Mouse (Mus musculus) MEL-GATA-1-ER (cell line): Measurements from ENCODE around the gene Snap23.
A peak's percentile ranks its signal among the peaks of the same experiment; 100 is the strongest.

Source experiments
- DNase-seq: peaks from one replicate; pipeline ENCODE4 v3.0.0-alpha.2; 2012; ENCODE audit warnings: low read depth; ENCODE audit errors: extremely low read depth

Gene Snap23

GRCm38 (mm10) chr2:120578286-120578685 is 10.8 kb downstream of the Snap23 start:
- peak; percentile 90 for DNase-seq

- no peak for DNase-seq
Observed at GRCm38 (mm10) chr2:120589759-120590158, 22.3 kb downstream of the Snap23 start.

GRCm38 (mm10) chr2:120592227-120592626 is 24.8 kb downstream of the Snap23 start:
- DNase-seq = no peak

- DNase-seq = no peak
Observed at GRCm38 (mm10) chr2:120597734-120598133, 30.3 kb downstream of the Snap23 start.

GRCm38 (mm10) chr2:120599506-120599905 is 32.0 kb downstream of the Snap23 start:
- no peak for DNase-seq

GRCm38 (mm10) chr2:120606021-120606690 is 38.7 kb downstream of the Snap23 start:
- DNase-seq = peak; percentile 41

- DNase-seq = peak; percentile 77
Observed at GRCm38 (mm10) chr2:120608830-120609723, 41.6 kb downstream of the Snap23 start, which contains the start of the genes Haus2 and Lrrc57. TSS of gene Haus2 (plus strand) at chr2:120609383. TSS of gene Lrrc57 (minus strand) at chr2:120609520.

- DNase-seq = no peak
Observed at GRCm38 (mm10) chr2:120616279-120617163, 49.0 kb downstream of the Snap23 start.

GRCm38 (mm10) chr2:120619538-120619937 is 52.1 kb downstream of the Snap23 start:
- no peak for DNase-seq

- DNase-seq = no peak
Observed at GRCm38 (mm10) chr2:120622920-120623319, 55.4 kb downstream of the Snap23 start.

- DNase-seq = no peak
Observed at GRCm38 (mm10) chr2:120628076-120628865, 60.8 kb downstream of the Snap23 start.

GRCm38 (mm10) chr2:120628886-120629735 is 61.6 kb downstream of the Snap23 start, which contains the start of gene Stard9:
TSS of gene Stard9 (plus strand) at chr2:120629121.
- peak; percentile 94 for DNase-seq

GRCm38 (mm10) chr2:120630246-120630645 is 62.8 kb downstream of the Snap23 start:
- no peak for DNase-seq

GRCm38 (mm10) chr2:120630655-120631054 is 63.2 kb downstream of the Snap23 start:
- DNase-seq = no peak

GRCm38 (mm10) chr2:120631521-120631920 is 64.0 kb downstream of the Snap23 start:
- DNase-seq = no peak

GRCm38 (mm10) chr2:120631957-120632356 is 64.5 kb downstream of the Snap23 start:
- peak; percentile 96 for DNase-seq

GRCm38 (mm10) chr2:120640835-120641234 is 73.4 kb downstream of the Snap23 start:
- DNase-seq = no peak

- no peak for DNase-seq
Observed at GRCm38 (mm10) chr2:120643836-120644235, 76.4 kb downstream of the Snap23 start.

- DNase-seq = no peak
Observed at GRCm38 (mm10) chr2:120646777-120647176, 79.3 kb downstream of the Snap23 start.
